Mouse (Mus musculus) midbrain, embryonic 14.5 days (tissue): ENCODE measurements around the gene Lmo7. TPM values are rescaled to one million over a fixed set of nuclear protein-coding genes. Genes with fewer than 3 reads are reported as not detected.

Source experiments
- ATAC-seq: fragments of 200-750 bp; cut with Nextera tagmentation; 2 replicates; pipeline ENCODE4 v1.8.0; 2017; ENCODE audit warnings: moderate number of reproducible peaks, moderate library complexity; ENCODE audit not compliant: low FRiP score, low TSS enrichment
- DNase-seq: peaks from one replicate; pipeline ENCODE4 v3.0.0-alpha.2; 2015
- H3K27ac ChIP-seq: fragments of 300-500 bp; sonication (generic); replicated peaks from 2 replicates; pipeline ENCODE4 v1.5.1; 2014; ENCODE audit warnings: mild to moderate bottlenecking, low read depth, low read length, moderate library complexity
- H3K27me3 ChIP-seq: fragments of 300-500 bp; sonication (generic); 2 replicates; pipeline ENCODE4 v1.6.1; 2014; ENCODE audit warnings: low read length, control low read depth, mixed read lengths; ENCODE audit not compliant: control insufficient read depth, insufficient read depth
- H3K36me3 ChIP-seq: fragments of 300-500 bp; sonication (generic); 2 replicates; pipeline ENCODE4 v1.6.1; 2014; ENCODE audit warnings: low read length, control low read depth; ENCODE audit not compliant: control insufficient read depth, insufficient read depth
- H3K4me1 ChIP-seq: fragments of 300-500 bp; sonication (generic); 2 replicates; pipeline ENCODE4 v1.6.1; 2014; ENCODE audit warnings: mild to moderate bottlenecking, antibody characterized with exemption, low read length, control low read depth; ENCODE audit not compliant: control insufficient read depth, insufficient read depth
- H3K4me2 ChIP-seq: fragments of 300-500 bp; sonication (generic); 2 replicates; pipeline ENCODE4 v1.6.1; 2014; ENCODE audit warnings: mild to moderate bottlenecking, low read length, moderate library complexity
- H3K4me3 ChIP-seq: fragments of 300-500 bp; sonication (generic); replicated peaks from 2 replicates; pipeline ENCODE4 v1.5.1; 2014; ENCODE audit warnings: low read depth, low read length
- H3K9ac ChIP-seq: fragments of 300-500 bp; sonication (generic); replicated peaks from 2 replicates; pipeline ENCODE4 v1.6.1; 2014; ENCODE audit warnings: mild to moderate bottlenecking, low read length, moderate library complexity
- H3K9me3 ChIP-seq: fragments of 300-500 bp; sonication (generic); 2 replicates; pipeline ENCODE4 v1.6.1; 2016; ENCODE audit warnings: low read length, control low read depth, mixed read lengths; ENCODE audit not compliant: control insufficient read depth
- WGBS: fragments of 180-500 bp; shearing (Covaris S2); extraction: QIAGEN DNeasy Blood & Tissue Kit; methylation state at CpG from one replicate; pipeline ENCODE4 v1.1.7; 2014; 5-methylcytosine and 5-hydroxymethylcytosine counted together
- polyA plus RNA-seq: library from polyadenylated mRNA; unstranded; fragments of >200 nt; fragmentation: Nextera tagmentation; extraction: Ambion mirVana; gene quantifications from 2 replicates; pipeline ENCODE4 v1.2.1, GENCODE M21; 2014

Lmo7 gene
- polyA plus RNA-seq, 1 experiment from 2014 or later, result 1.7 TPM

GRCm38 (mm10) chr14:101804562-101805327 is 75.0 kb downstream of the Lmo7 start:
- no peaks in the 10 kb centered on the region for H3K4me1 ChIP-seq
- H3K36me3 ChIP-seq, result no peaks in the 10 kb centered on the region
- DNase-seq, result no peak
- 87% methylated on average over 4 of the region's 4 CpGs for WGBS
- H3K4me3 ChIP-seq, result no peak overlapping the region
- no peak for ATAC-seq
- no peak overlapping the region for H3K27ac ChIP-seq
- no peaks in the 10 kb centered on the region for H3K27me3 ChIP-seq
- no peak overlapping the region for H3K4me2 ChIP-seq
- H3K9ac ChIP-seq, result no peak overlapping the region
- no peaks in the 10 kb centered on the region for H3K9me3 ChIP-seq

DNA sequence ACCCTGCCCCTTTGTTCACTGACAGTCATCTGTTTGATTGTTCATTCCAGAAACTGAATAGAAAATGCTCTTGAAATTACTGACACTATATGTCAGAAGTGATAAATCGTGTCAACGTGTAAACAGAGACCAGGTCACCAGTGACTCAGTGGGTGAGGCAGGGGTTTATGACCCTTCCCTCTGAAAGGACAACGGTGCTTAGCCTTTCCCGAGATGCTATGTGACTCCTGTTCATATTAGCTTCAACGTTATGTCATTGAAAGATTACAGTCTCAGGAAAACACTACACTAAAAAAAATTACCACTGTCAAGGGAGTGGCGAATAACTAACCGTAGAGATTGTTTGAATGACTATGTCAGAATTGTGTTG is 75.6 kb downstream of the Lmo7 start:
- Histone ChIP-seq H3K36me3 (no peaks in the 10 kb centered on the region), H3K27me3 (no peaks in the 10 kb centered on the region), H3K4me2 (no peak overlapping the region), H3K4me1 (no peaks in the 10 kb centered on the region), H3K27ac (no peak overlapping the region), H3K4me3 (no peak overlapping the region), H3K9me3 (no peaks in the 10 kb centered on the region), H3K9ac (no peak overlapping the region)
- WGBS, result 86% methylated on average over 7 of the region's 7 CpGs
- ATAC-seq, result no peak
- no peak for DNase-seq

- no peak for ATAC-seq
- DNase-seq, result no peak
- Histone ChIP-seq H3K27ac (no peak overlapping the region), H3K4me1 (no peaks in the 10 kb centered on the region), H3K4me3 (no peak overlapping the region), H3K27me3 (no peaks in the 10 kb centered on the region), H3K4me2 (no peak overlapping the region), H3K9ac (no peak overlapping the region), H3K36me3 (no peaks in the 10 kb centered on the region), H3K9me3 (no peaks in the 10 kb centered on the region)
- 73% methylated on average over 5 of the region's 5 CpGs for WGBS
These were observed 76.3 kb downstream of the Lmo7 start for GRCm38 (mm10) chr14:101806058-101806457.

- no peak overlapping the region for H3K9ac ChIP-seq
These were observed 76.8 kb downstream of the Lmo7 start for GRCm38 (mm10) chr14:101806607-101807006.

DNA sequence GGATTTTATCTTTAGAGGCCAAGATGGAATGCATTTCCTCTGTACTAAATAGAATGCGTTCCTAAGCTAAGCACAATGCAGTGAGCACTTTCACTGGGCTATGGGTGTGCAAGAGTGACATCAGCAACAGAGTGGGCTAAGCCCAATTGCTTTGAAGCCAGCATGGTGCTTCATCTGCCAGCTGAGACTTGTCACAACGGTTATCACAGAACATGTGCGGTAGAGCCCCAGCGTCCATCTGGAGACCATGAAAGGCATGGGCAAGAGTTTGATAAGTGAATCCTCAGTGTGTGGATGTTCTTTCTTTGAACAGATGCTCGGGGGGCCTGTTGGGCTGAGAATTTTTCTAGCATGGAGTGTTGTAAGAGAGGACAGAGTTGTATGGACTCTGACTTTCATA is 86.7 kb downstream of the Lmo7 start:
- Histone ChIP-seq H3K9ac (no peak overlapping the region), H3K4me1 (no peaks in the 10 kb centered on the region), H3K36me3 (no peaks in the 10 kb centered on the region), H3K4me3 (no peak overlapping the region), H3K27me3 (no peaks in the 10 kb centered on the region), H3K27ac (no peak overlapping the region), H3K4me2 (no peak overlapping the region), H3K9me3 (no peaks in the 10 kb centered on the region)
- DNase-seq, result no peak
- WGBS, result 81% methylated on average over 5 of the region's 5 CpGs
- ATAC-seq, result no peak

More at GRCm38 (mm10) chr14:101806607-101807006, 76.8 kb downstream of the Lmo7 start:
- ATAC-seq (no peak), DNase-seq (no peak)
- Histone ChIP-seq H3K4me3 (no peak overlapping the region), H3K27me3 (no peaks in the 10 kb centered on the region), H3K4me2 (no peak overlapping the region), H3K36me3 (no peaks in the 10 kb centered on the region), H3K27ac (no peak overlapping the region), H3K4me1 (no peaks in the 10 kb centered on the region), H3K9me3 (no peaks in the 10 kb centered on the region)
- WGBS, result 64% methylated on average over 4 of the region's 4 CpGs

GRCm38 (mm10) chr14:101822390-101822789 is 92.6 kb downstream of the Lmo7 start:
- no peak overlapping the region for H3K4me2 ChIP-seq
- no peak overlapping the region for H3K4me3 ChIP-seq
- H3K9ac ChIP-seq, result no peak overlapping the region
- ATAC-seq, result no peak
- H3K36me3 ChIP-seq, result no peaks in the 10 kb centered on the region
- no peaks in the 10 kb centered on the region for H3K27me3 ChIP-seq
- H3K9me3 ChIP-seq, result no peaks in the 10 kb centered on the region
- 91% methylated on average over 6 of the region's 6 CpGs for WGBS
- no peaks in the 10 kb centered on the region for H3K4me1 ChIP-seq
- DNase-seq, result no peak
- H3K27ac ChIP-seq, result no peak overlapping the region

- H3K27me3 ChIP-seq, result no peaks in the 10 kb centered on the region
- H3K4me2 ChIP-seq, result no peak overlapping the region
- DNase-seq, result no peak
- no peak for ATAC-seq
- H3K27ac ChIP-seq, result no peak overlapping the region
- H3K9me3 ChIP-seq, result no peaks in the 10 kb centered on the region
- no peaks in the 10 kb centered on the region for H3K36me3 ChIP-seq
- no peak overlapping the region for H3K9ac ChIP-seq
- 68% methylated on average over 4 of the region's 4 CpGs for WGBS
- no peak overlapping the region for H3K4me3 ChIP-seq
- no peaks in the 10 kb centered on the region for H3K4me1 ChIP-seq
These were observed 93.1 kb downstream of the Lmo7 start for GRCm38 (mm10) chr14:101822871-101823270.

- ATAC-seq (no peak), DNase-seq (no peak)
- Histone ChIP-seq H3K36me3 (no peaks in the 10 kb centered on the region), H3K27ac (no peak overlapping the region), H3K4me2 (no peak overlapping the region), H3K4me1 (no peaks in the 10 kb centered on the region), H3K9me3 (no peaks in the 10 kb centered on the region), H3K9ac (no peak overlapping the region), H3K4me3 (no peak overlapping the region), H3K27me3 (no peaks in the 10 kb centered on the region)
- WGBS, result 84% methylated on average over 5 of the region's 5 CpGs
These were observed 99.9 kb downstream of the Lmo7 start for GRCm38 (mm10) chr14:101829676-101830075.

DNA sequence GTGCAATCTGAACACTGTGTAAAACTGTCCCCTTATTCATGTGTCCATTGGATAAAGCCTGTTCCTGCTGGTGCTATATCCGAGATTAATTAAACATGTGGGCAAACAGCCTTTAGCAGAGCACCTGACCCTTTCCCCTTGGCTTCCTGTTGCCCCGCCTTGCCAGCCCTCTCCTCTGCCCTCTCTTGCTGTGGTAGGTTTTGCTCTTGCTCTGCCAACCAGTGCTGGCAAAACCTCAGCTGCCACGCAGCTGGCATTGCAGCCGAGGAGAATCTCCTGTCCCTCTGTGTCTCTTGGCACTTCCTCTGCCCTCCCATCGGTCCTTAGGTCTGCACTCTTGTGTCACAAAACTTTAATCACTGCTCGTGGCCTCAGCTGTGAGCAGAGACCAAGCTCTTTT is 100.4 kb downstream of the Lmo7 start:
- no peaks in the 10 kb centered on the region for H3K36me3 ChIP-seq
- H3K9ac ChIP-seq, result no peak overlapping the region
- DNase-seq (no peak), ATAC-seq (no peak)
- WGBS, result 77% methylated on average over 6 of the region's 6 CpGs
- no peak overlapping the region for H3K4me2 ChIP-seq
- H3K4me3 ChIP-seq, result no peak overlapping the region
- H3K9me3 ChIP-seq, result no peaks in the 10 kb centered on the region
- H3K27me3 ChIP-seq, result no peaks in the 10 kb centered on the region
- no peaks in the 10 kb centered on the region for H3K4me1 ChIP-seq
- no peak overlapping the region for H3K27ac ChIP-seq
